Mouse (Mus musculus) kidney, postnatal 0 days (tissue): ENCODE results near the gene Oxld1. TPM values are rescaled to one million over a fixed set of nuclear protein-coding genes. Genes with fewer than 3 reads are reported as not detected.
"Not testable (repeated sequence)": the region's sequence is repeated elsewhere in the genome, so short reads cannot be mapped to it uniquely, and the experiment has no call there.

Experiments used
- ATAC-seq: fragments of 200-750 bp; cut with Nextera tagmentation; replicated peaks from 2 replicates; pipeline ENCODE4 v1.8.0; 2017; ENCODE audit warnings: low read depth, moderate number of reproducible peaks, moderate TSS enrichment, moderate library complexity; ENCODE audit not compliant: low FRiP score
- DNase-seq: peaks from one replicate; pipeline ENCODE4 v3.0.0-alpha.2; 2016; ENCODE audit warnings: low spot score
- H3K27ac ChIP-seq: fragments of 300-500 bp; sonication (generic); 2 replicates; pipeline ENCODE4 v1.5.1; 2014; ENCODE audit warnings: mild to moderate bottlenecking
- H3K27me3 ChIP-seq: fragments of 300-500 bp; sonication (generic); 2 replicates; pipeline ENCODE4 v1.6.1; 2014; ENCODE audit warnings: low read length, mixed read lengths; ENCODE audit not compliant: insufficient read depth
- H3K36me3 ChIP-seq: fragments of 300-500 bp; sonication (generic); 2 replicates; pipeline ENCODE4 v1.6.1; 2014; ENCODE audit warnings: low read length, mixed read lengths; ENCODE audit not compliant: insufficient read depth
- H3K4me1 ChIP-seq: fragments of 300-500 bp; sonication (generic); replicated peaks from 2 replicates; pipeline ENCODE4 v1.6.1; 2014; ENCODE audit warnings: antibody characterized with exemption, low read length, mixed read lengths; ENCODE audit not compliant: insufficient read depth
- H3K4me2 ChIP-seq: fragments of 300-500 bp; sonication (generic); 2 replicates; pipeline ENCODE4 v1.6.1; 2014; ENCODE audit warnings: mild to moderate bottlenecking, low read length, moderate library complexity, mixed read lengths
- H3K4me3 ChIP-seq: fragments of 300-500 bp; sonication (generic); replicated peaks from 2 replicates; pipeline ENCODE4 v1.5.1; 2014; ENCODE audit warnings: low read depth, low read length
- H3K9ac ChIP-seq: fragments of 300-500 bp; sonication (generic); 2 replicates; pipeline ENCODE4 v1.6.1; 2014; ENCODE audit warnings: low read depth, low read length
- H3K9me3 ChIP-seq: fragments of 300-500 bp; sonication (generic); replicated peaks from 2 replicates; pipeline ENCODE4 v1.6.1; 2016; ENCODE audit warnings: low read length, inconsistent platforms, mixed read lengths
- CTCF ChIP-seq: IDR thresholded peaks from 2 replicates; pipeline ENCODE4 v1.5.1; 2016; ENCODE audit warnings: antibody characterized with exemption, low read depth, mild to moderate bottlenecking, moderate library complexity
- WGBS: fragments of 180-500 bp; shearing (Covaris S2); extraction: QIAGEN DNeasy Blood & Tissue Kit; methylation state at CpG from one replicate; pipeline ENCODE4 v1.1.7; 2014; 5-methylcytosine and 5-hydroxymethylcytosine counted together
- polyA plus RNA-seq: library from polyadenylated mRNA; unstranded; fragments of >200 nt; fragmentation: Nextera tagmentation; extraction: Ambion mirVana; gene quantifications from 2 replicates; pipeline ENCODE4 v1.2.1, GENCODE M21; 2015

Oxld1 gene
- polyA plus RNA-seq, 1 experiment from 2014 or later, result 30.3 TPM

DNA sequence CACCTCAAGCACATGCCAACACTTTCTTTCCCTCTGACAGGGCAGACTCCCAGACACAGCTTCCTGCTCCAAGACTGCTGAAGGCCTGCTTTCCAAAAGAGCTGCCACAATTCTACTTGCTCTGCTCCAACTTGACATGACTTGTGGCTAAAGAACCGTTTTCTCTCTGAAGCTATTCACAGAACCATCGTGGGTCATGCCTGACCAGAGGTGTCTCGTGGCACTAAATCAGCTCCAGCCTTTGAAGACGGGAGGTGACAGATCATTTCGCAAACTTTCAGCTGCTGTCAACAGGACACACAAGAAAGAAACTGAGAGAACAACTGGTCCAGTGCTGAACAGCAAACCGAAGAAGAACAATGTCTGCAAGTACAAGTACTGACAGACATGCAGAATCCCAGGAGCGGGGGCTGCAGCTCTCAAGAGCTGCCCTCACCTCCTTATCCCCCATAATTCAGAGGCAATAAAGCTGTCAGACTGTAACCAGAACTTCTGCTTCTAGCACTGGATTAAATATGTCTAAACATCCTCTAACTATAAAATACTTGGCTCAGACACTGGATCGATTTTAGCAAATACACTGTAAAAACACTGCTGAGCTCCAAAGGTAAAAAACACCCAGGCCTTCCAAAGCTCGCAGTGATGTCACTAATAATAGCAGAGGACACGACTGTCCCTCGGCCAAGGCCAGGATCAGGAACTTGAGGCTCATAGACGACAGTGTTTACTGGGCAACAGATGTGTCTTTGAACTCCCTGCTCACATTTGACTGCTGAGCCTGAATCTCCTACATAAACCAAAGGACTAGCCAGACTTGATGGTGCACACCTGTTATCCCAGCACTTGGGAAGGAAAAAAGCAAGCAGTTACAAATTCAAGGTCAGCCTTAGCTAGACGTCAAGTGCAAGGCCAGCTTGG lies 35.0 kb downstream of the Oxld1 start:
- H3K36me3 ChIP-seq, result peaks cover 44% of the 10 kb centered on the region
- peak overlapping the region; percentile 60 for H3K27ac ChIP-seq
- no peak overlapping the region for H3K9ac ChIP-seq
- peaks cover 10% of the 10 kb centered on the region for H3K4me1 ChIP-seq
- H3K27me3 ChIP-seq, result no peaks in the 10 kb centered on the region
- no peaks in the 10 kb centered on the region for H3K9me3 ChIP-seq
- no peak for TF ChIP-seq CTCF
- 26% methylated on average over 13 of the region's 13 CpGs for WGBS
- DNase-seq (peak; percentile 82), ATAC-seq (peak; percentile 54; the same call in 1 of the 2 replicates)
- H3K4me2 ChIP-seq, result no peak overlapping the region
- H3K4me3 ChIP-seq, result no peak overlapping the region

- Histone ChIP-seq H3K4me2 (no peak overlapping the region), H3K9ac (no peak overlapping the region), H3K4me1 (peaks cover 10% of the 10 kb centered on the region), H3K9me3 (no peaks in the 10 kb centered on the region), H3K4me3 (no peak overlapping the region), H3K27me3 (no peaks in the 10 kb centered on the region), H3K36me3 (peaks cover 40% of the 10 kb centered on the region), H3K27ac (no peak overlapping the region)
- DNase-seq (no peak), ATAC-seq (no peak)
- TF ChIP-seq CTCF, result no peak
- 93% methylated on average over 1 of the region's 1 CpGs for WGBS
Measured at GRCm38 (mm10) chr11:120418592-120418991, 39.3 kb downstream of the Oxld1 start.

DNA sequence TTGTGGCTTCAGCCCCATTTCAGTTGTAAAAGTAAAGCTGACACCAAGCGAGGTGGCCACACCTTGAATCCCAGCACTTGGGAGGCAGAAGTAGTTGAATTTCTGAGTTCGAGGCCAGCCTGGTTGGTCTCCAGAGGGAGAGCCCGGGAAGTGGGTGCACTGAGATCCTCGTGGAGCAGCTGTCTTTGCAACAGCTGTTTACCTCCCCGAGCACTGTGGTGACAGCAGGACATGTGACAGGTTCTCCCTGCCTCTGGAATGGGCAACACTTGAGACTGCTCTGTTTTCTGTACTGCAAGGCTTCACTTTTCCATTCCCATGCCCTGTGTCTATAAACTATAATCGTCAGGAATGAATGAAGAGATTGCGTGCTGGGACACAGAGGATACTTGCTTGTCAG lies 40.0 kb downstream of the Oxld1 start:
- WGBS, result 92% methylated on average over 7 of the region's 7 CpGs
- Histone ChIP-seq H3K9me3 (no peaks in the 10 kb centered on the region), H3K36me3 (peaks cover 47% of the 10 kb centered on the region), H3K4me1 (peaks cover 5% of the 10 kb centered on the region; the same call in 1 of the 2 replicates), H3K27ac (no peak overlapping the region), H3K9ac (no peak overlapping the region), H3K27me3 (no peaks in the 10 kb centered on the region), H3K4me2 (no peak overlapping the region), H3K4me3 (no peak overlapping the region)
- no peak for TF ChIP-seq CTCF
- ATAC-seq (no peak), DNase-seq (no peak)

GRCm38 (mm10) chr11:120413621-120414020 lies 44.2 kb downstream of the Oxld1 start:
- H3K9ac ChIP-seq, H3K4me3 ChIP-seq, DNase-seq, H3K27me3 ChIP-seq, ATAC-seq, H3K4me2 ChIP-seq, H3K4me1 ChIP-seq, H3K27ac ChIP-seq, H3K9me3 ChIP-seq: not testable (repeated sequence)
- H3K36me3 ChIP-seq, result peaks cover 75% of the 10 kb centered on the region
- WGBS, result 96% methylated on average over 7 of the region's 10 CpGs

Other genes with a start within 250 kb of the Oxld1 start
- 8.2 and 8.6 TPM in 2 replicates for gene Bahcc1, start 225.1 kb downstream of the Oxld1 start, polyA plus RNA-seq
- 2,251 and 2,404 TPM in 2 replicates for gene Actg1, start 109.5 kb downstream of the Oxld1 start, polyA plus RNA-seq
- gene Fscn2, start 96.5 kb downstream of the Oxld1 start, polyA plus RNA-seq, result 1.3 and 1.5 TPM in 2 replicates
- 21.9 and 26.6 TPM in 2 replicates for gene Faap100, start 79.3 kb downstream of the Oxld1 start, polyA plus RNA-seq
- 21.0 and 23.3 TPM in 2 replicates for gene Nploc4, start 20.4 kb downstream of the Oxld1 start, polyA plus RNA-seq
- not detected in 2 replicates for gene Tspan10, start 15.4 kb downstream of the Oxld1 start, polyA plus RNA-seq
- 0.17 and 0.36 TPM in 2 replicates for gene Pde6g, start 4.6 kb downstream of the Oxld1 start, polyA plus RNA-seq
- gene Ccdc137, start within 50 bp of the Oxld1 start, polyA plus RNA-seq, result 26.3 and 29.5 TPM in 2 replicates
- 32.7 and 35.1 TPM in 2 replicates for gene Arl16, start 9.5 kb upstream of the Oxld1 start, polyA plus RNA-seq
- 218 and 224 TPM in 2 replicates for gene Mrpl12, start 26.5 kb upstream of the Oxld1 start, polyA plus RNA-seq
- 121 and 132 TPM in 2 replicates for gene Slc25a10, start 33.8 kb upstream of the Oxld1 start, polyA plus RNA-seq
- gene Gcgr, start 72.6 kb upstream of the Oxld1 start, polyA plus RNA-seq, result 6.6 and 7.0 TPM in 2 replicates
- gene Mcrip1, start 91.7 kb upstream of the Oxld1 start, polyA plus RNA-seq, result 218 and 227 TPM in 2 replicates
- gene Ppp1r27, start 93.1 kb upstream of the Oxld1 start, polyA plus RNA-seq, result 0.30 TPM in 1 of 2 replicates, not detected in the other
- gene P4hb, start 115.2 kb upstream of the Oxld1 start, polyA plus RNA-seq, result 635 and 676 TPM in 2 replicates
- gene Arhgdia, start 123.6 kb upstream of the Oxld1 start, polyA plus RNA-seq, result 444 and 506 TPM in 2 replicates
- 341 and 361 TPM in 2 replicates for gene Alyref, start 140.3 kb upstream of the Oxld1 start, polyA plus RNA-seq
- gene Anapc11, start 140.4 kb upstream of the Oxld1 start, polyA plus RNA-seq, result 159 and 168 TPM in 2 replicates
- 48.0 and 51.4 TPM in 2 replicates for gene Npb, start 150.4 kb upstream of the Oxld1 start, polyA plus RNA-seq
- gene Pcyt2, start 159.9 kb upstream of the Oxld1 start, polyA plus RNA-seq, result 116 and 118 TPM in 2 replicates
- gene Sirt7, start 167.2 kb upstream of the Oxld1 start, polyA plus RNA-seq, result 38.8 and 41.6 TPM in 2 replicates
- 26.5 and 27.4 TPM in 2 replicates for gene Mafg, start 175.5 kb upstream of the Oxld1 start, polyA plus RNA-seq
- 12.2 and 13.9 TPM in 2 replicates for gene Pycr1, start 185.7 kb upstream of the Oxld1 start, polyA plus RNA-seq
- 0.24 and 0.28 TPM in 2 replicates for gene Myadml2, start 190.1 kb upstream of the Oxld1 start, polyA plus RNA-seq
- gene Notum, start 203.1 kb upstream of the Oxld1 start, polyA plus RNA-seq, result 5.3 and 7.4 TPM in 2 replicates
- gene Aspscr1, start 214.9 kb upstream of the Oxld1 start, polyA plus RNA-seq, result 122 TPM in 2 replicates